Mouse (Mus musculus): ENCODE measurements at regions not wholly inside any gene's neighbourhood (a gene's known extent, or its start where the extent isn't known, plus 50 kb on each side); places are given as distances from the start of the nearest gene placed in this dataset.

GRCm38 (mm10) chr15:67899772-67900171 is 1399.1 kb upstream of the Lrrc6 start:
- DNase-seq, result no peak

DNA sequence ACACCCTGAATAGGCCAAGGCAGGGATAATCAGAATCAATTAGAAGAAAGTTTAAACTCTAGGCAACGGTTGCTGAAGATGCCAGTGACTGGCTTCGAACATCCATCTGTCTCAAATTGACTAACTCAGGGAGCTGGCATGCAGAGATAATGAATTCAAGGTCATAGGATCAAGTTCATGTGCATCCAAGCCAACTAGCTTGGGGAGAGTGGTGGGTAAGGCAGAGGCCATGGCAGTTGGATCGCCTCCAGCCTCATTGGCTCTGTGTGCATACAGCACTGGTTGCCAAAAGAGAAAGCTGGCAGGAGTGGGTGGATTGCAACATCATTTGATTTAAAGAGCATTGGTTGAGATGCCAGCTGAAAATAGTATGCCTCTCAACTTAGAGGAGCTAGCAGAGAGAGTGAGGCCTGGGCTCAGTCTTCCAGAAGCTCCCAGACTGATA is 1398.3 kb upstream of the Lrrc6 start:
- no peak for DNase-seq

DNA sequence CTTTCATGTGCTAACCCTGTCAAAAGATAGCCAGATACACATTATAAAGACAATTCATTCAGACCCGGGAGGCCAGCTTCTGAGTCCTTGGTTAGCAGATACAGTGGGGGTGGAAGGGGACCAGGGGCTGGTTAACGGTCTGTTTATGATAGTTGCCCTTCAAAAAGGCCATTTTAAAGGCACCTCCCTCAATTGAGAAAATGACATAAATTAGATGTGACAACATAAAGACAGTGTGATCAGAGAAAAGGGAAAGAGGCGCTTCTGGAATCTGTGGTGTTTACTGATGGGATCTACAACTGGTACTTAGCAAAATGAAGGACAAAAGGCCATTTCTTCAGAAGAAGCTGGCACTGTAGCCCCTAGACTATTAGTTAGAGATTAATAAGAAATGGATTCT is 1391.4 kb upstream of the Lrrc6 start:
- DNase-seq, result no peak

- no peak for DNase-seq
These were observed 1390.0 kb upstream of the Lrrc6 start for GRCm38 (mm10) chr15:67890612-67891304.

- no peak for DNase-seq
These were observed 1387.8 kb upstream of the Lrrc6 start for GRCm38 (mm10) chr15:67888548-67888947.

DNA sequence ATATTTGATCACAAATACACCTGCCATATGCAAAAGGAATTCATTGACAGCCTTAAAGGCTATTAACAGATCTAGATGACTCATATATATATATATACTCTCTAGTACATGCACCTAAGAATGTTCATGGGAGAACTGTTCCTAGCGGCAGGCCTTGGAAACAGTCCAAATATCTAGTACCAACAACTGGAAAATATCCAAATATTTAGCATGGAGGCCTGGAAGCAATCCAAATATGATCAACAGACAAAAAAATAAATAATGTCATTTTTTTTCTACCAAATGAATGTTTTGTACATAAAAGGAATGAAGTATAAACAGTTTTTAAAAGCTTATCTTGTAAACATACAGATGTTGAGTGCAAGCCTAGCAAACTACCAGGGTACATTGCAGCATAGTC is 1354.6 kb upstream of the Lrrc6 start:
- DNase-seq, result no peak

DNA sequence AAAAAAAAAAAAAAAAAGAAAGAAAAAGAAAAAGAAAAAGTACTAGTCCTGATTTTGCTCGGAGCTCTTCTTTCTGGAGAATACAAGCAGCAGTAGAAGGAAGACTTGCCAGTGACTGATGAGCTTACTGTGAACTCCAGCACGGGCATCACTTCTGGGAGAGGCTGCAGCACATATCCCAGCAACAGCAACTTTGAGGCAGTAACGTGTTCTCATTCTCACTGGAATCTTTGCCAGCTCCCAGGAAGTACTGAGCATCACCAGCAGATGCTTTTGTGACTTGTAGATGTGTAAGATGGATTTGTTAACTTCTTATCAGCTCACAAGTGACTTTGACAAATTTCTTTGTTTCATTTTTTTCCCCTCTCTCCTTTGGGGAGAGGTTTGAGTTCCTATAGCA is 1349.4 kb upstream of the Lrrc6 start:
- DNase-seq, result no peak

- no peak for DNase-seq
These were observed 1345.0 kb upstream of the Lrrc6 start for GRCm38 (mm10) chr15:67845707-67846106.

DNA sequence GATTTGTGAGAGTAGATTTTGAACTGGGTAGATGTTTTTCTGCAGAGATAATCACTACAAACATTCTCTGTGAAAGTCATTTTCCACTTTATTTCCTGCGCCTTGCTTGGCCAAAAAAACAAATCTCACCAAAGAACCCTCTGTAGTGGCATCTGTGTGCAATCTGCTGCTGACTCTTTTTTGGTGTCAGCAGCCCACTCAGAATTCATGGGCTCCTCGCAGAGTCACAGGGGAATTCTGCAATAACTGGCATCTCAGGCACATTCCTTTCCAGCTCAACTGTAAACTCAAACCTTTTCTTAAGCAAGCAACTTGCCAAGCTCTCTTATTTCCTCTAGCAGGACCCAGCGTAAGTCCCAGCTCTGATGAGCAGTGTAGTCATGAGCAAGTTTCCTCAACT is 1340.0 kb upstream of the Lrrc6 start:
- DNase-seq, result no peak

GRCm38 (mm10) chr15:67825796-67826484 is 1325.2 kb upstream of the Lrrc6 start:
- no peak for DNase-seq

- DNase-seq, result no peak
These were observed 1322.5 kb upstream of the Lrrc6 start for GRCm38 (mm10) chr15:67823226-67823625.

GRCm38 (mm10) chr15:67799871-67800270 is 1299.2 kb upstream of the Lrrc6 start:
- DNase-seq, result no peak

GRCm38 (mm10) chr15:67795578-67795977 is 1294.9 kb upstream of the Lrrc6 start:
- DNase-seq, result no peak

- DNase-seq, result no peak
These were observed 1292.1 kb upstream of the Lrrc6 start for GRCm38 (mm10) chr15:67792822-67793221.

- no peak for DNase-seq
These were observed 1287.9 kb upstream of the Lrrc6 start for GRCm38 (mm10) chr15:67788587-67788986.

GRCm38 (mm10) chr15:67785583-67785982 is 1284.9 kb upstream of the Lrrc6 start:
- DNase-seq, result no peak

DNA sequence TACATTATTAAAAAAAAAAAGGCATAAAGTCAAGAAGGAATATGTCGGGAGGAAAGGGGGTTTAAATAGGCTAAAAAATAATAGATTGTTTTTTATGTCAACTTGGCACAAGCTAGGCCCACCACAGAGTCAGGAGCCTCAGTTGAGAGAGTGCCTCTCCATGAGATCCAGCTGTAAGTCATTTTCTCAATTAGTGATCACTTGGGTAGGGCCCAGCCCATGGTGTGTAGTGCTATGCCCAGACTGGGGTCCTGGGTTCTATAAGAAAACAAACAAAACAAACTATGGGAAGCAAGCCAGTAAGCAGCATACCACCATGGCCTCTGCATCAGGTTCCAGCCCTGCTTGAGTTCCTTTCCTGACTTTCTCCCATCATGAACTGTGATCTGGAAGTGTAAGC is 1283.0 kb upstream of the Lrrc6 start:
- no peak for DNase-seq

GRCm38 (mm10) chr15:67782505-67782904 is 1281.8 kb upstream of the Lrrc6 start:
- no peak for DNase-seq

DNA sequence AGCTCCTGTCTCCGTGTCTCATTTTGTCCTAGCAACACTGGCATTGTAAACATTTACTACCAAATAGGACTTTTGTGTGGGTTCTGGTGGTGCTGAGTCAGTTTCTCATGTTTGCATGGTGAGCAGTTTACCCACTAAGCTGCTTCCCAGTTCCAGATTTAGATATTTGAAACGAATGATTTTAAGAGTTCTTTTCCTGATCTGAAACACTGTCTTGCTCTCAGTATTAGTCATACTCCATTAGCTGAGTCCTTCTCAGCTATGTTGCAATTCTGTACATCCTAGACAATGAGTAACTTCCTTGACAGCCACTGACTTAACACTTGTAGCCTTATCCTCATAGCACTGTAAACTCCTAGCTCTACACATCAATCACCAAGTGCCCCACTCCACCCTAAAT is 1280.1 kb upstream of the Lrrc6 start:
- no peak for DNase-seq

DNA sequence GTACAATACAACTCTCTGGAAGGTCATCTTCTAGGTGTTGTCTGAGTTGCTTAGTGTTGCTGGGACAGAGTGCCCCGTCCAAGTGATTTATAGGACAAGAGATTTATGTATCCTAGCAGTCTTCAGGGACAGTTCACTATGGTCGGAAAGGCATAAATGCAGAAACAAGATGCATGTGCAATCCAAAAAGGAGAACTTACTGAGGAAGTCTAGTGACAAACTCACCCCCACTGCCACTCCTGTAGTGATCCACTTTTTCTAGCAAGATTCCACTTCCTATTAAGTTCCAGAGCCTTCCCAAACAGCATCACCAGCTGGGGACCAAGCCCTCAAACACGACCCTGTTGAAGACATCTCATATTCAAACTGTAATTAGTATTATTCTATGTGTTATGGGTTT is 1266.9 kb upstream of the Lrrc6 start:
- DNase-seq, result no peak

DNA sequence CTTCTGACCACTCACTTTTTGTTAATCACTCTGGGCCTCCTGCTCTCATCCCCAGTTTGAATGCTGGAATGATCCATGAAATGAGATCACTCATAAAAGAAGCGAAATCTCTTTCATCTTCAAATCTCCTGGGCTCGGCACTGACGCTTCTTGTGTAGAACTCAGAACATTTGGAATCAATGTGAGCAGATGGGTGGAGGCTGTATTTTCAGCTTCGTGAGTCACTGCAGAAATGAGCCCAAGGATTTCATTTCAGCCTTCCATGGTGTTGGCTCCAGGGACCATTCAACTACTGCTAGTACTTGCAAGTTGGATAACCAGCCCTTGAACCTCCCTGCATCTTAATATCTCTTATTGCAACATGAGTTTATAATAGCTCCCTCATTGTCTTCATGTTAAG is 1258.5 kb upstream of the Lrrc6 start:
- DNase-seq, result no peak

DNA sequence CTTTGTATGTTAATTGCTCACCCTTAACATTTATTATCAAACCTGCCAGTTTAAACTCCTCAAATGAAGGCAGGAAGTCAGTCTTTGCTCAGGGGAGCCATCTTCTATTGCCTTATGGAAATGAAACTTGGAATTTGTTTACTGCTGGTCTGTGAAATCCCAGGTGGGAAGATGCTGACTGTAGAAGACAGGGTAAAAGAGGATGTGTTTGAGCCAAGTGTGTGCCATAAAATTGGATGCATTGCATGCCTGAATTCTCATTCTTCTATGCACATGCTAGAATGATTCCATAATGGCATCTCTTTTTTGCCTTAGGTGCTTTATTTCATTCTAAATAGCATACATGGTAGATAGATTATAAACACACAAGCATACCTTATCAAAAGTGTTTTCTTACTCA is 1249.9 kb upstream of the Lrrc6 start:
- DNase-seq, result no peak

- no peak for DNase-seq
These were observed 1242.6 kb upstream of the Lrrc6 start for GRCm38 (mm10) chr15:67743332-67743731.

DNA sequence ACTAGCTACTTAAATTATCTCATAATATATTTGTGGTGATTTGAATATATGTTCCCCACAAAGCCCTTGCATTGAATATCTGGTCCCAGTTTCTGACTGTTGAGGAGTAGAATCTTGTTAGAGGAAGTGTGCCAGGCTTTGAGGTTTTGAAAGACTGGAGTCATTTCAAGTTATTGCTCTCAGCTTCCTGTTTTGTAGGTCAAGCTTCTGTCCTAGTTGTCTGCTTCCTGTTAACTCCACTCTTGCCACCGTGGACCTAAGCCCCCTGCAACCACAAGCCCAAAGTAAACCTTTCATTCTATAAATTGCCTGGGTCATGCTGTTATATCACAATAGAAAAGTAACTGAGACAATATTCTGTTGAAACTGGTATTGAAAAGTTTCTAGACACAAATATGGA is 1232.3 kb upstream of the Lrrc6 start:
- no peak for DNase-seq

DNA sequence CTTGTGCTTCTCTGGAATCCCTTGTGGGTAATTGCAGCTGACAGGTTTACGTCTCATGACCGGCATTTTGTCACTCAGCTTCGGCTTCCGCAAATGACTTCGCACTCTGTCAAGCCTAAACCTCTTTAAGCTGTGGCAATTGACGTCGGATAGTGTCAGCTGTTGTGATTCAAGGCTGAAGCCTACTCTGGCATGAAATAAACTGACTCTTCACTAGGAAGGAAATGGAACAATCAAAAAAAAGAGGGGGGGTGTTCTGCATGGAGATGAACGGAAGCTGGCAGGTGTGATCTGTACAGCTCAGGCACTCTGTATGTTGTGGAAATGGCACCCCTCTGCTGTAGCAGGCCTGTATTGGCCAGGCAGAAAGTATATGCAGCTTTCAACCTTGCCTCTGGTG is 1228.8 kb upstream of the Lrrc6 start:
- DNase-seq, result no peak

Measured in liver (tissue).